Mouse (Mus musculus) midbrain, postnatal 0 days (tissue): Measurements from ENCODE around the gene Ece2. TPM values are rescaled to one million over a fixed set of nuclear protein-coding genes. Genes with fewer than 3 reads are reported as not detected.

Experiments
- ATAC-seq: fragments of 200-750 bp; cut with Nextera tagmentation; 2 replicates; pipeline ENCODE4 v1.8.0; 2017; ENCODE audit warnings: moderate number of reproducible peaks, mild to moderate bottlenecking, moderate TSS enrichment, moderate library complexity; ENCODE audit not compliant: low FRiP score
- DNase-seq: peaks from one replicate; pipeline ENCODE4 v3.0.0-alpha.2; 2015; ENCODE audit warnings: low spot score
- H3K27ac ChIP-seq: fragments of 300-500 bp; sonication (generic); 2 replicates; pipeline ENCODE4 v1.5.1; 2014; ENCODE audit warnings: low read depth, mild to moderate bottlenecking, low read length, mixed read lengths
- H3K27me3 ChIP-seq: fragments of 300-500 bp; sonication (generic); 2 replicates; pipeline ENCODE4 v1.6.1; 2014; ENCODE audit warnings: low read length, control low read depth, mixed read lengths; ENCODE audit not compliant: insufficient read depth
- H3K36me3 ChIP-seq: fragments of 300-500 bp; sonication (generic); 2 replicates; pipeline ENCODE4 v1.6.1; 2014; ENCODE audit warnings: low read length, control low read depth, mixed read lengths; ENCODE audit not compliant: insufficient read depth
- H3K4me1 ChIP-seq: fragments of 300-500 bp; sonication (generic); 2 replicates; pipeline ENCODE4 v1.6.1; 2014; ENCODE audit warnings: mild to moderate bottlenecking, control low read depth, antibody characterized with exemption, low read length, mixed read lengths; ENCODE audit not compliant: insufficient read depth
- H3K4me2 ChIP-seq: fragments of 300-500 bp; sonication (generic); 2 replicates; pipeline ENCODE4 v1.6.1; 2014; ENCODE audit warnings: low read depth, mild to moderate bottlenecking, low read length, mixed read lengths; ENCODE audit not compliant: poor library complexity, severe bottlenecking
- H3K4me3 ChIP-seq: fragments of 300-500 bp; sonication (generic); 2 replicates; pipeline ENCODE4 v1.5.1; 2014; ENCODE audit warnings: low read depth, mild to moderate bottlenecking, low read length, moderate library complexity
- H3K9ac ChIP-seq: fragments of 300-500 bp; sonication (generic); replicated peaks from 2 replicates; pipeline ENCODE4 v1.6.1; 2014; ENCODE audit warnings: mild to moderate bottlenecking, low read length, moderate library complexity, mixed read lengths; ENCODE audit not compliant: poor library complexity, severe bottlenecking
- H3K9me3 ChIP-seq: fragments of 300-500 bp; sonication (generic); 2 replicates; pipeline ENCODE4 v1.6.1; 2016; ENCODE audit warnings: low read length, control low read depth
- CTCF ChIP-seq: IDR thresholded peaks from 2 replicates; pipeline ENCODE4 v1.5.1; 2016; ENCODE audit warnings: antibody characterized with exemption, mild to moderate bottlenecking
- WGBS: fragments of 180-500 bp; shearing (Covaris S2); extraction: QIAGEN DNeasy Blood & Tissue Kit; methylation state at CpG from one replicate; pipeline ENCODE4 v1.1.7; 2014; 5-methylcytosine and 5-hydroxymethylcytosine counted together
- polyA plus RNA-seq: library from polyadenylated mRNA; unstranded; fragments of >200 nt; fragmentation: Nextera tagmentation; extraction: Ambion mirVana; gene quantifications from 2 replicates; pipeline ENCODE4 v1.2.1, GENCODE M21; 2015
- total RNA-seq: library from RNA; depleted of rRNA; stranded (reverse); fragments of >200 nt; gene quantifications from 2 replicates; pipeline ENCODE4 v1.2.3, GENCODE M21; 2014

Ece2 gene
- total and polyA plus RNA-seq, 2 experiments from 2014 or later = 16.7 to 24.4 TPM

DNA sequence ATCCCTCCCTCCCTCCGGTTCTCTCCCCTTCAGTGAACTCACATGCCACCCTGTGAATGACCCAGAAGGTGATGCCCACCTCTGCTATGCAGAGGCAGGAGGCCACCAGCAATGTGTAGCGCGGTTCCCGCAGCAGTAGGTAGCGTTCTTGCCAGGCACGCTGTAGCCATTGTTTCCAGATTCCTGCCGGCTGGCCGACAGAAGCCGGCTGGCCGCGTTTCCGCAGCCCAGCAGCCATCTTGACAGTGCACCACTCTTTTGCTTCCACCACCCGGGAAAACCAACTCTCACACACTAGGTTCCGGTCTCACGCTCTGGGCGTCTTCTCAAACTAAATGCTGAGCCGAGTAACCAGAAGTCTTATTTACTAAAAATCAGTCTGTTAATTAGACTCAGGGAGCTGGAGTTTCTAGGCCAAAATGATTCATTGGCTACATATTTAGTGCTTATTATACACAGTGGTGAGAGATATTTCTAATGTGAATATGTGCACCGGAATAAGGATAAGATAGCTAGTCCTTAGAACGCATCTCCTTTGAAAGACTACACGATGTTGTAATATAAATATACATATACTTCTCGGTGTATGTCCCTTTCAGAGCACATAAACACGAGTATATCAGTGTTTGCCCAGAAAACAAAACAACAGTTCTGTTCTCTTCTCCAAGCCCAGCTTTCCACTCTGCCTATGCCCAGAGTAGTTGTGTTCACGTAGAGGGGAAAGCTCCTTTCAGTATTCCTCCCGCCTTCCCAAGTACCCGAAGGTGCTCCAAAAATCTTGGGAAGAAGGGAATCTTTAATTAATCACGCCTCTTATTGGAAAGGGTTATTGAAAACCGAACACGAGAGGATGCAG lies 18.9 kb upstream of the Ece2 start:
- TF ChIP-seq CTCF = no peak
- Histone ChIP-seq H3K9me3 (no peaks in the 10 kb centered on the region), H3K27ac (peak overlapping the region; percentile 83), H3K4me1 (peaks cover 2% of the 10 kb centered on the region; the same call in 1 of the 2 replicates), H3K9ac (peak overlapping the region; percentile 82), H3K4me2 (peak overlapping the region; percentile 88), H3K36me3 (peaks cover 25% of the 10 kb centered on the region), H3K4me3 (peak overlapping the region; percentile 57), H3K27me3 (no peaks in the 10 kb centered on the region)
- peak; percentile 80 for ATAC-seq
- peak; percentile 88 for DNase-seq
- under 1% methylated on average over 28 of the region's 28 CpGs for WGBS

DNA sequence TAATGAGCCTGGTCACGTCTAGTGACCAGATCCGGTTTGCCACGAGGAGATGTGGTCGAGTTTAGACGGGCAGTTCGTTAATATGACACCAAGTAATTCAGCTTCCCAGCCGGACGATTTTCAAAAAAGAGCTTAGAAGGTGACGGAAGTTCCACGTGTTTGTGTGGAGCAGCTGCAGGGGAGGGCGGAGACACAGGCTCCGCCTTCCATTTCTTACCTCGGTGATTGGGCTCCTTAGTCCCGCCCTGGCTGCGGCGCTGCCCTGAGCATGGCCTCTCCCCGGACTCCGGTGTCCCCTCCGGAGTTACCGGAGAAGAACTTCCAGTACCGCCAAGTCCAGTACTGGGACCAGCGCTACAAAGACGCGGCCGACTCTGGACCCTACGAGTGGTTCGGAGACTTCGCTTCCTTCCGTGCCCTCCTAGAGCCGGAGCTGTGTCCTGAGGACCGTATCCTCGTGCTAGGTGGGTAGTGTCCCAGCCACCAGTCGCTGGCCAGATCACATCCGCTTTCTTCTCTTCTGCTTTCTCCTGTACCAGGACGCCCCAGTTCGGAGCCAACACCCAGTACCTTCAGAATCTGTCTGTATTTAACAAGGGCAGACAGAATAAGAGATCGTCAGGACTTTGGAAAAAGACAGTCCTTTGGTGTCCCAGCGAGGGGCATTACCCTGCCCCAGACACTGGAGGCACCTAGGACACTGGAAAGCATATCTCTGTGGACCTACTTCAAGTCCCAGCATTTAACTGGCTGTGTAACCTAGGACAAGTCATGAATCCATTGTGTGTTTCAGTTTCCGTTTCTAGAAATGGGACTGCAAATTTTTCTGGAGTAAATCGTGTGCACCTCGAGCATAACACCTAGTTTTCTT lies 18.0 kb upstream of the Ece2 start, which contains the start of the genes Eef1akmt4, Gm49333 and Alg3:
Gene Eef1akmt4, plus strand, starts transcription at position 237 of the 871 bp plus-strand sequence.
Gene Gm49333, plus strand, starts transcription at position 254 of the 871 bp plus-strand sequence.
Gene Alg3, minus strand, starts transcription at position 379 of the 871 bp plus-strand sequence.
- peak; percentile 95 for DNase-seq
- H3K36me3 ChIP-seq = peaks cover 16% of the 10 kb centered on the region; the same call in 1 of the 2 replicates
- no peaks in the 10 kb centered on the region for H3K9me3 ChIP-seq
- peak within 1 kb of the TSS; percentile 57 for H3K4me3 ChIP-seq
- H3K27ac ChIP-seq = peak within 1 kb of the TSS; percentile 83
- H3K4me2 ChIP-seq = peak within 1 kb of the TSS; percentile 88
- peaks cover 2% of the 10 kb centered on the region; the same call in 1 of the 2 replicates for H3K4me1 ChIP-seq
- H3K9ac ChIP-seq = peak within 1 kb of the TSS; percentile 82
- no peak for TF ChIP-seq CTCF
- no peaks in the 10 kb centered on the region for H3K27me3 ChIP-seq
- WGBS = 2% methylated on average over 41 of the region's 41 CpGs
- ATAC-seq = peak; percentile 91

DNA sequence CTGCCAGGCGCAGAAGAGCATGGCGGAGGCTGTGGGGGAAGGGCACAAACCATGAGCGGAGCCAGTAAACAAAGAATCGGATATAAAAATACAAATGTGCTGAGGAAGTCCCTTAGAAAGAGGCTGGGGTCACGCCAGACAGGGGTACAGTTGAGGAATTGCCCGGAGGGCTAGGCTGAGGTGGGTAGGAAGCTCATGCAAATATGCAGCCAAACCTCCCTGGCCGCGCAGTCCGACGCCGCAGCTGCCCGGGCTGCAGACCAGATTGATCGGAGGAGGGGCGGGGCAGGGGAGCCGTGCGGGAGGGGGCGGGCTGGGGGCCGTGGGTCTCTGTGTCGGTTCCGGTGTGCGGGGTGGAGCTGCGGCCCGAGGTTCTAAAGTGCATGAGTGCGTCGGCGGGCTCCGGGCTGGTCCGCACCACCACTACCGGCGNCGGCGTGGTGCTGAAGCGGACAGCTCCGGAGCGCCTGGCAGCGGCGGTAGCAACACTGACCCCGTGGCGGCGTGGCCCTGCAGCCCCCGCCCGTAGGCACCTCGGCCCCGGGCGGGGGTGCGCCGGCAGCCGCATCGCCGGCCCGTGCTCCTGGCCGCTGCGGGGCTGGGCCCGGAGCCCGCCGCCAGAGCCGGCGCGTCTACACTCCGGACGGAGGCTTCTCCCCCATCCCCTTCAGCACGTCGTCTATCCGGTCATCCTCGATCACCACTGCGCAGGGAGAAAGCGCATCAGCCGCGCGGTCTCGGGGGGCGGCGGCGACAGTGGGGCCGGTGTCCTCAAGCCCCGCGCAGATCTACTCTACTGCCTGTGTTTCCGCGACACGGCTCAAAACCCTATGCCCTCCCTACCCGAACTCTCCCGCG lies 9.9 kb upstream of the Ece2 start:
- Histone ChIP-seq H3K27me3 (no peaks in the 10 kb centered on the region), H3K9ac (peak overlapping the region; percentile 80), H3K9me3 (no peaks in the 10 kb centered on the region), H3K36me3 (0 out of 2 replicates have a peak, but pooled peaks cover 8% of the 10 kb centered on the region), H3K4me1 (peaks cover 6% of the 10 kb centered on the region; the same call in 1 of the 2 replicates), H3K27ac (peak overlapping the region; percentile 97), H3K4me3 (peak overlapping the region; percentile 69), H3K4me2 (peak overlapping the region; percentile 90)
- DNase-seq = peak; percentile 40
- TF ChIP-seq CTCF = no peak
- peak; percentile 14 for ATAC-seq
- WGBS = 1% methylated on average over 67 of the region's 83 CpGs

- Histone ChIP-seq H3K4me2 (peak overlapping the region; percentile 90), H3K4me3 (peak overlapping the region; percentile 69), H3K9ac (peak overlapping the region; percentile 80), H3K4me1 (peaks cover 6% of the 10 kb centered on the region; the same call in 1 of the 2 replicates), H3K36me3 (0 out of 2 replicates have a peak, but pooled peaks cover 8% of the 10 kb centered on the region), H3K27me3 (no peaks in the 10 kb centered on the region), H3K9me3 (no peaks in the 10 kb centered on the region), H3K27ac (peak overlapping the region; percentile 97)
- ATAC-seq = no peak
- DNase-seq = peak; percentile 32
- WGBS = 1% methylated on average over 9 of the region's 9 CpGs
- TF ChIP-seq CTCF = no peak
Measured at GRCm38 (mm10) chr16:20620399-20620735, 9.3 kb upstream of the Ece2 start.

DNA sequence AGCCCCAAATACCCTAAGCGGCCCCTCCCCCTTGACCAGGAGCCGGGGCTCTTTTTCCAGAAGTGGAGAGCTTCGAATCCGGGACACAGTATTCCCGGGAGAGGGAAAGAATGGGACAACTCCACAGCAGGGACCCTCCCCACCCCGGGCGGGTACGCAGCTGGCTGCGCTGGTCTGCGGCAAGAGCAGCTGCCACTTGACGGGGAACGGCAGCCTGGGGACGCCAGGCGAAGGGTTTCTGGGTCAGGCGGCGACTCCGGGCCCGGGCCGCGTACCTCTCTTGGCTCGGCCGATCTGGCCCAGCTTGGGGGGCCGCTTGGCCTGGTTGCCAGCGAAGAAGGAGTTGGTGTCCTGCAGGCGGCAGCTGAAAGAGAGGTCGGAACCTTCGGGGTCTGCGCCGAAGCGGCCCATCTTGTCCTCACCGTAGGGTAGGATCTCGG lies 8.9 kb upstream of the Ece2 start:
- Histone ChIP-seq H3K36me3 (0 out of 2 replicates have a peak, but pooled peaks cover 8% of the 10 kb centered on the region), H3K9ac (peak overlapping the region; percentile 80), H3K27ac (peak overlapping the region; percentile 97), H3K4me2 (peak overlapping the region; percentile 90), H3K4me1 (peaks cover 6% of the 10 kb centered on the region; the same call in 1 of the 2 replicates), H3K4me3 (peak overlapping the region; percentile 69), H3K9me3 (no peaks in the 10 kb centered on the region), H3K27me3 (no peaks in the 10 kb centered on the region)
- ATAC-seq (peak; percentile 11), DNase-seq (peak; percentile 12)
- WGBS = 2% methylated on average over 32 of the region's 32 CpGs
- no peak for TF ChIP-seq CTCF
